In the genomic region with DNA sequence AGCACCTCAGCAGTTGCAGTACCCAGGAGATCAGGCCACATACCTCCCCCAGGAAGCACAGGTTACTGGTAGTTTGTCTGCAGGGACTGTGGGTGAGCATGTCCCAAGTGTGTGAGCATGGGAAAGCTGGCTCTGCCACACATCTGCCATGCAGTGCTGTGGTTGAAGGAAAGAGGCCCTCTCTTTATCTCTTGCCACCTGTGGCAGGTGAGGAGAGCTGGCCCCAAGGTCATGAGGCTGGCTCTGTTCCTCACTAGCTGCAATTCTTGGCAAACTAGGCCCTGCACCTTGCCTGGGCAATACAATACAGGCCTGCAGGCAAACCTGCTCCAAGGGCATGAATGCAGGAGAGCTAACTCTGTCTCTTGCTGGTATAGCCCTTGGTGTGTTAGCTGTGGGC, we compare ENCODE assay signal across 13 mouse cellular contexts. TPM values are rescaled to one million over a fixed set of nuclear protein-coding genes. Genes with fewer than 3 reads are reported as not detected.
"Had no signal": no experiment of that assay in that cellular context is flagged by ENCODE, and none has a peak within 500 bp of the region (broad histone marks: within the 10 kb centered on the region; RNA-seq: fewer than 3 reads in every experiment).

No protein-coding gene starts in this region.

RNA-seq across cellular contexts. Expression of gene H2-M10.3, which starts 5.8 kb away (rescaled TPM):
- polyA plus RNA-seq: neural tube, embryonic 12.5 days; neural tube, embryonic 13.5 days; neural tube, embryonic 14.5 days; neural tube, embryonic 15.5 days; small intestine, adult 2 months; spleen, adult 2 months; stomach, embryonic 14.5 days; stomach, embryonic 16.5 days; stomach, postnatal 0 days; thymus, adult 2 months; thymus, postnatal 0 days; urinary bladder, adult 2 months had no signal

RNA-seq across cellular contexts. Expression of gene H2-M10.1, which starts 36.4 kb away (rescaled TPM):
- polyA plus RNA-seq: neural tube, embryonic 12.5 days; neural tube, embryonic 13.5 days; neural tube, embryonic 14.5 days; neural tube, embryonic 15.5 days; small intestine, adult 2 months; spleen, adult 2 months; stomach, embryonic 14.5 days; stomach, embryonic 16.5 days; stomach, postnatal 0 days; testis, adult 2 months; urinary bladder, adult 2 months had no signal
